Mouse (Mus musculus): ENCODE results near the gene Denr.

Denr gene

DNA sequence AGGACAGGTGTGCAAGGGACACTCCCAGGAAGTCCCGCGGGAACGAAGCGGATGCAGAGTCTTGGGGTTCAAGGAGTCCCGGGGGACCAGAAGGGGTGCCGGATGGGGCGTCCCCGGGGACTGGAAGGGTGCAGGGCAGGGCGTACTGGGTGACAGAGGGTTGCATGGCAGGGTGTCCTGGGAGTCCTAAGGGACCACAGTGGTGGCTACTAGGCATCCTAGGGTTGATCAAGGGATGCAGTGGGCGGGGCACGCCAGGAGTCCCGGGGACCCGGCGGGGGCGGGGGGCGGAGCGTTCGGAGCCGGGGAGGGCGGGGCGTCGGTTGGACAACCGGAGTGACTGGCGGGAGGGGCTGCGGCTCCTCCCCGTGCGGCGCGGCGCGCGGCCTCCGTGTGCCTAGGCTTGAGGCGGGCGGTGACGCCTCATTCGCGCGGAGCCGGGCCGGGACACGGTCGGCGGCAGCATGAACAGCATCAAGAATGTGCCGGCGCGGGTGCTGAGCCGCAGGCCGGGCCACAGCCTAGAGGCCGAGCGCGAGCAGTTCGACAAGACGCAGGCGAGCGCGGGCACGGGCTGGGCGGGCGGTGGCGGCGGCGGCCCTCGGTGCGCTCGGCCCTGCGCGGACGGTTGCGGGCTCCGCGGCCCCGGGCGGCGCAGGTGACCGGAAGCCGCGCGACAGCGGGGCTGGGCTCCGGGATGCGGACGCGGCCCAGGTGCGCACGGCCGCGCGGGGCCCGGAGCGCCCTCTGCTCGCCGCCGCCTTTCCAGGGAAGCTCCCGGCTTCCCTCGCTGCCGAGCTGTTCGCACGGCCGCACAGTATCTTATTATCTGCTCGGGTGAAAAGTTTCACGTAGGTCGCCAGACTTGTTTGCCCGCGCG is 66.6 kb downstream of the Denr start, which contains the start of gene Hip1r:
Hip1r (plus strand) TSS at position 330 of the 880 bp plus-strand sequence.
- peak; percentile 80 for DNase-seq

- no peak for DNase-seq
Observed at GRCm38 (mm10) chr5:123974179-123974485, 67.2 kb downstream of the Denr start.

- DNase-seq: peak; percentile 41
Observed at GRCm38 (mm10) chr5:123974616-123975111, 67.7 kb downstream of the Denr start.

DNA sequence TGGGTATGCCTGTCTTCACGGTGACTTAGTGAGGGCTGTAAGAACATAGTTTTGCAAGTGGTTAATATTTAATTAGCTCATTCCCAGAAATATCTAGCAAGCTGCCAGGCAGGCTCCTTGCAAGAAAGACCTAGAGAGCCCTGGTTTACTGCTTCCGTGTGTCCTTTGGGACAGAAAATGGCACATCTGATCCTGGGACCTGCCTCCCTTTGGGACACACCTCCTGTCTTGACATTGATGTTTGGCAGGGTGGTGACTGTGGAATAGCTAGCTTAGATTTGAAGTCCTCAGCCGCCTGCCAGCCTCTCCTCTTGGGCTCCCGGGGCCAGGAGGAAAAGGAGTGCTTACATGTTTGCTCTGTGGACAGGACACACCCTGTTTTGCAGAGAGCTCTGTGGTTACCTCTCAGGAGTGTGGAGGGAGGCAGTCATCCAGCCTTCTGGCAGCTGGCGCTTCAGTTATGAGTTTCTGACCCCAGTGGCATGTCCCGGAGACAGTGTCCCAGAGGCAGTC is 68.7 kb downstream of the Denr start:
- DNase-seq: peak; percentile 73

- no peak for DNase-seq
Observed at GRCm38 (mm10) chr5:123977231-123977630, 70.3 kb downstream of the Denr start.

DNA sequence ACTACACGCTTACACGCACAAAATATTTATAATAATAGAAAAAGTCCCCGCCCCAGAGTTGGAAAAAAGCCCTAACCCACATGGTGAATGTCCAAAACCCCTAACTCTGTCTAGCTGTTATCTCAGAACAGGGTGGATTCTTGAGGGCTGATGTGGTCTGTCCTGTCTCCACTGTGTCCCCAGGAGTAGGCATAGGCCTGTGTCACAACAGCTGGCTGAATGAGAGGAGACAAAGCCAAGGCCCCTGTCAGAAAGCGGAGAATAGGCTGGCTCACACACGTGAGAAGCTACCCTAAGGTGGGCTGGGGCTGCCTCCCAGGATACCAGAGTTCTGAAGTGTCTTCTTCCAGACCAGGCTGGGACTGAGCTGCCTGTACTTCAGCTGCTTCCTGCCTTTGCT is 71.2 kb downstream of the Denr start:
- DNase-seq: no peak

Data from kidney, adult 11 months (tissue).